Mouse (Mus musculus) spleen, adult 12 weeks (tissue): ENCODE measurements around the gene Lrrc71.

Experiments used
- DNase-seq: peaks from one replicate; pipeline ENCODE4 v3.0.0; 2022; ENCODE audit warnings: low spot score

Lrrc71 gene

DNA sequence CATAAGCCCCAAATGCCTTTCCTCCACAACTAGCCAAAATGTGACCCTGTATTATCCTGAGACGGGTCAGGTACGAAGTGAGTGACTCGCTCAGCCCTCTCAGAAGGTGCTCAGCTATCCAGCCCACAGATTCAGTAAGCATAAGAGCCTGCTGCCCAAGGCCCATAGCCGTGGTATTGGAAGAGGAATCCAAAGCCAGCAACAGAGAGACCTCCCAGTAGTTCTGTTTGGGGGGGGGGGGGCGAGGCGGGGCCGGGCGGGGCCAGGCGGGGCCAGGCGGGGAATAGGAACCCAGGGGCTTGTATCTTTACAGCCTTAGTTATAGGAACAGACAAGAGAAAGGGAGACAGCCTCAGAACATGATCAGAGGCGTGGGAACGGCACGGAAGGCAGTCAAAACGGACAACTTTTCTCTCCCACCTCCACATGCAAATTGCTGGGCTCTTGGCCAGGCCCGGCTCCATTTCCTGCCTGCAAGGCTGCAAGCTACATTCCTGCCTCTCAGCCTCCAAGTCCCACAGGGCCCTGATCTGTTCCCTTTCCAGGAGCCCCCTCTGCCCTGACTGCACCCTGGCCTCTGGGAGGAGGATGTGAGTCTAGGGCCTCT, 15.4 kb upstream of the Lrrc71 start:
- DNase-seq, result no peak

DNA sequence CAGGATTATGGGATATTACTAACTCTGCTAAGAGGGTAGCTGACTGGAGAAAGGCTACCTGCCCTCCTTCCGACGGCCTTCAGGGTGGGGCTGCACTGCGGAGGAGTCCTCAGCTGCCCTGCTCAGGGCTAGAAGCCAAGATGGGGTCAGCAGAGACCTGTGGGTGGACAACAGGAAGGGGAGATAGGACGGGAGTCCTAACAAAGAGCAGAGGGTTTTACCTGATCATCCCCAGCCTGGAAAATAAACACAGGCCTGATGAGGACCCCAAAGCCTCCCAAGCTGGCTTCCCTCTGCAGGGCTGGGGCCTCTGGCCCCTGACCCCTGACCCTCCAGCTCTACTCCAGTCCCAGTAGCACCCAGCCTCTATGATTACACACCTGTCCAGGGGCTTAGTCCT, 14.8 kb upstream of the Lrrc71 start:
- DNase-seq, result no peak

DNA sequence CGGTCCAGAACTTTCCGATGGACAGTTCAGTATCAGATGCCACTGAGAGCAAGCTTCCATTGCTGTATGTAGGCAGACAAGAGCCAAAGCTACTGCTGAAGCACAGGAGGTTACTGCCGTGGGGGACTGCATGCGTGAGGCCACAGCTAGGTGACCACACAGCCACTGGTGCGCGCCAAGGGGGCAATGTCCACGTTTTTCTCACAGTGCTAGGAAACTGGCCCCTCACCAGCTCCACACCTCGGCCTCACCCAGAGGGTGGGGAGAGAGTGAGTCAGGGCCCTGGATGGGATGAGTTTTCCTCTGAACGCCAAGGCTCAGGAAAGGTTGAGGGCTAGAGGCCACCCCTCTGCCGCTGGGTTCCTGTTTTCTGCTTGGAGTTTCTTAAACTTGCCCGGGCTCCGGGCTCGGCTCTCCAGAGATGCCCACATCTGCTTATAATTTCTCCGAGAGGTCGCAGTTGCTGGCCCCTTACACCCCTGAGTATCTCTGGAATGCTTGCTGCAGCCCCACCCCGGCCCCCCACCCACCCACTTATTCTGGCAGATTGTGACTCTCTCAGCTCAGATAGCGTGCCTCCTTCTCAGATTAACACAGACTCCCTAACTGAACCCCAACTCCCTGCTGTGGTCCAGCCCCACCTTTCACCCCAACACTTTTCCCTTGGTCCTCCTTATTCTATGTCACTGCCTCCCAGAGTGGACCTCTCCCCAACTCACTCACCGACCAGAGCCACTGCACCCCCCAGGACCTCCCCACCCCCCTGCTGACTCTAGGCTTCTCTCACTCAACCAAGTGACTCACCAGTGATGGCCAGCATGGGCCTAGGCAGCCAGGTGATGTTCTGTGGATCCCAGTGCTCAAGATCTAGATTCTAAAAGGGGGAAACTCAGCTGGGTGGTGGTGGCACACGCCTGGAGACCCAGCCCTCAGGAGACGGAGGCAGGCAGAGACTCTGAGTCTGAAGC, 13.3 kb upstream of the Lrrc71 start:
- DNase-seq, result no peak

DNA sequence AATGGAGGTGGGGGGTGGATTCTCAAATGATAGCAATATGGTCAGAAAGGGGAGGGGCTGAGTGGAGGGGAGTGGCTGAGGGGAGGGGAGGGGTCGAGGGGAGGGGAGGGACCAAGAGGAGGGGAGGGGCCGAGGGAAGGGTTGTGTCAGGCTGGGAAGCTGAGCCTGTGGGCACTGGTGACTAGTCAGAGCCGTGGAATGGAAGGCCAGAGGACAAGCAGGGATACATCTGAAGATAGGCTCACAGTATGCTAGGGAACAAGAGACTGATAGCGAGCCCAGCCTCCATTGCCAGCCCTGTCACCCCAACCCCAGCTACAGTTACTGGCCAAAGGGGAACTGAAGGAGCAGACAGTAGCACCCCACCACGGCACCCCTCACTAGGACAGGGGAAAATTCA, 10.2 kb upstream of the Lrrc71 start:
- DNase-seq, result no peak

GRCm38 (mm10) chr3:87756488-87756887, 8.1 kb upstream of the Lrrc71 start:
- DNase-seq, result no peak

GRCm38 (mm10) chr3:87755964-87756363, 7.5 kb upstream of the Lrrc71 start:
- peak; percentile 13 for DNase-seq

- DNase-seq, result no peak
These were observed 5.4 kb upstream of the Lrrc71 start for GRCm38 (mm10) chr3:87753829-87754228.

- DNase-seq, result no peak
These were observed 4.1 kb upstream of the Lrrc71 start for GRCm38 (mm10) chr3:87752567-87752966.

DNA sequence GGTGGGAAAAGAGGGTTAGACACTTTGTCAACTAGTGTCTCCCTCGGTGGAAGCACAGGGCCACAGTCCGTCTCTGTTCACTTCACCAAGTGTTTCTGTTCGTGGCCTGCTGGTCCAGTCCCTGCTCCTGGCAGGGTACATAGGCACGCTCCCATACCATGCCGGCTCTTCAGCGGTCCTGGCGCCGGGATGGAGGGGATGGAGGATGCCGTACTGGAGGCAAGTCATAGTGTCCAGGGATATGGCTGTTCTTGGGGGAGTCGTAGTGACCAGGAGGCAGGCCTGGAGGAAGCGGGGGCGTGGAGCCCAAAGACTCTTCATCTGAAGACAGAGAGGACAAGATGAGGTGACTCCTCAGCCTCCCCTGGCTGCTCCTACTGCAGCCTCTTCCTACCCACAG, 1.6 kb upstream of the Lrrc71 start:
- DNase-seq, result no peak

DNA sequence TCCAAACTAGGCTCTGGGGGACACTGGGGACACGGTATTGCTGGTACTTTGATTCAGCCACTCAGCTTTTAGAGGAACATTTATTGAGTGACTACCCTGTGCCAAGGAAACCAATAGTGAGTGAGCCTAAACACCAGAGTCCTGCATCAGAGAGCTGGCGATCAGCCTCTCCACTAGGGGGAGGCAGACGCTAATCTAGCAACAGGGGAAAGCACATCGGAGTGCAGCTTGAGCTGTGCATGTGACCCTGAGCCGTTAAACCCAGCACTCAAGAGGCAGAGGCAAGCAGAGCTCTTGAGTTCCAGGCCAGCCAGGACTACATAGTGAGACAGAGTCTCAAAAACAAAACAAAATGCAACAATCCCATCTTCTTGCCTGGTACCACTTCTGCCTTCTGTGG, 611 bp upstream of the Lrrc71 start:
- DNase-seq, result no peak

DNA sequence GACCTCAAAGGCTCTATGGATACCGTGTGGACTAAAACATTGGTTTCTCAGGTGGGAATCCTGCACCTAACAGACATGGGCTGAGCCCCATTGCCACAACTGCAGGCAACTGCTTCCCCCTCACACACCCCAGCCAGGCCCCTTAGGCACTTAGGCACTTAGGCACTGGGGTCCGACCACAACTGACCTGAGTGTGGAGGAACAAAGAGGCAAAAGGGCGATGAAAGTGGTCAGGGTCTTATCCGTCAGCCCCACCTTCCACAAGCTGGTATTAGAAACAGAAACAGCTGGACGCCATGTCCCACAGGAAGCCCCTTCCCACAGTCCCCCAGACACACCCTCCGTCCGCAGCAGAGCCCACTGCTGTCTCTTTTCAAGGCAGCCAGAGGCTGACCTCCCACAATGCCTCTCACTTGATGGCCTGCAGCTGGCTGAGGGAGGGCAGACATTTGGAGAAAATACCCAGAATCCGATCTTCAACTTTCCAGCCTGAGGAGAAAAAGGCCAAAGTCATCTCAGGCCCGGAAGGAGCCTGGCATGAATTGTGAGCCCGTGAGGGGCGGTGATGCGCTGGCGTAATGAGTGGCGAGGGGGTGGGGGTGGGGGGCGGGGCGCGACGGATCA, 3.3 kb downstream of the Lrrc71 start:
- DNase-seq, result no peak

DNA sequence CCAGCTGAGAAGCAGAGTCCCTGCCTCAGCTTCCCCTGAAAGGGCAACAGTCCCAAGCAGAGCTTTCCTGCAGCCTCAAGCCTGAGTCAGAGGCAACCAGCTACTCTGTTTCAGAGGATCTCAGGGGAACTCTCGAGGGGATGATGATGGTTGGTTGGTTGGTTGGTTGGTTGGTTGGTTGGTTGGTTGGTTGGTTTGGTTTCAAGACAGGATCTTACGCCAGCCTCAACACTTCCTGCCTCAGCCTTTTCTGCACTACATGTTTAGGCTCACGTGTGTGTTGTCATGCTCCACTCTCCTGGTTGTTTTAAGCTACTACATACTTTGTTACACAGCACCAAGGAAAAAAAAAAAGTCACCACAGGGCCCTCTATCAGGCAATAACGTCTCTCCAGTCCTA, 4.5 kb downstream of the Lrrc71 start:
- DNase-seq, result no peak

GRCm38 (mm10) chr3:87742735-87743134, 5.7 kb downstream of the Lrrc71 start:
- DNase-seq, result no peak

- DNase-seq, result no peak
These were observed 6.4 kb downstream of the Lrrc71 start for GRCm38 (mm10) chr3:87742013-87742412.

DNA sequence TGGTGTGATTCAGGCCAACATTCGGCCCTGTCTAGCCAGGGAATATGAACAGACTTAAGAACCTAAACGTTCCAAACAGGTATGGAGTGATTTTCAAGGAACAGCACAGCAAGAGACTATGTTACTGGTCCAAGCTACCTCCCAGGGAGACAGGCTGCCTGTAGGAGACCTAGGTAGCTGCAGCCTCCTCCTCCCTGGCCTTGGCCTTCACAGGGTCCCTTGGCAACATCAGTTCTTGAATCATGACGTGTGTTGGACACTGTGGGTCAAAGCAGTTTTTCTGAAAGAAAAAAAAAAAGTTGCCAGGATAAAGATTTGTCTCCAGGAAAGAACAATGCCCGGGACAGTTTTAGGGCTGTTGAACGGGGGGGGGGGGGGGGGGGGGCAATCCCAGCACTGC, 9.5 kb downstream of the Lrrc71 start:
- DNase-seq, result no peak

DNA sequence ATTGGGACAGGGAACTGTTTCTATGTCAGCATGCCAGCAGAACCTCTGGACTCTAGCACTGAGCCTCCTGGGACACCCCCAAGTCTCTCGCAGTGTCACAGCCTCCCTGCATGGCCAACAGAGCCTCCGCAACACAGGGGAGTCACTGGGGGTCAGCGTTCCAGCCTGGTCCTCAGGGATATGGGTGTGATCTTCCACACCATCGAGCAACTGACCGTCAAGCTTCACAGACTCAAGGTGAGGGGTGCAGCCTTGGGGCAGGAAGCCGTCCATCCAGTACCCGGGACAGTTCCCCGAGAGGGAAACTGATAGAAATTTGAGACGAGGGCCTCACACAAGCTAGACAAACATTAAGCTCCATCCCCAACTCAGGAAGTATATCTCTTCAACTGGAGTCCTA, 13.1 kb downstream of the Lrrc71 start:
- DNase-seq, result no peak

GRCm38 (mm10) chr3:87733984-87734761, 14.3 kb downstream of the Lrrc71 start:
- DNase-seq, result no peak

- DNase-seq, result no peak
These were observed 15.3 kb downstream of the Lrrc71 start for GRCm38 (mm10) chr3:87733098-87733497.

DNA sequence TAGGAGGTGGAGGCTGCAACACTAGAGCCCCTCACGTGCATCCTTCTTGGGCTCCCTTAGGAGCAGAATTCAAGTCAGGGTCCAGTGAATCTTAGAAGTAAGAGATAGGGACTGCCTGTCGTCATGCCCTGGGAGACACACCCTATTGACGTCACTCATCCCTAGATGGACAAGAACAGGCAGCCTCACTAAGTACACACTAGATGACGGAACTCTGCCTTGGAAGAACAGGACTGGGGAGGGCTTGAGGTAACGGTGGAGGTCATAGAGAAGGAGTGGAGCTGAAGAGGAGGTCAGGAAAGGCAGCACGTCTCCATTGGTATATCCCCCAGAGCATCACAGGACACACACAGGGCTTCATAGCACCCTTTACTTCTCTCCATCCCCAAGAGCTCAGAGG, 19.7 kb downstream of the Lrrc71 start:
- no peak for DNase-seq

DNA sequence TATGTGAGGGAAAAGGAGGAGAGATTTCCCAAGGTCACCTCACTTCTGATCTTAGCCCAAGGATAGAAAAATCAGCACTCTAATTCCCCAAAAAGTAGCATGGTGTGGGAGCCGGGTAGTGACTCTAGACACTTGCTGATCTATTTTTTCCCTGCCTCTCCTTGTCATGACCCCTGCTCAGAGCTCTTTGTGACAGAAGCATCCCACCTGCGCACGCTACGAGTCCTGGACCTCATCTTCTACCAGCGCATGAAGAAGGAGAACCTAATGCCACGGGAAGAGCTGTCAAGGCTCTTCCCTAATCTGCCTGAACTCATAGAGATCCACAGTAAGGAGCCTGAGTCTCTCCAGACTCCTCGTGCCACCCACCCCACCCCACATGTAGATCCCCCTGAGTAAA, 22.2 kb downstream of the Lrrc71 start:
- no peak for DNase-seq

DNA sequence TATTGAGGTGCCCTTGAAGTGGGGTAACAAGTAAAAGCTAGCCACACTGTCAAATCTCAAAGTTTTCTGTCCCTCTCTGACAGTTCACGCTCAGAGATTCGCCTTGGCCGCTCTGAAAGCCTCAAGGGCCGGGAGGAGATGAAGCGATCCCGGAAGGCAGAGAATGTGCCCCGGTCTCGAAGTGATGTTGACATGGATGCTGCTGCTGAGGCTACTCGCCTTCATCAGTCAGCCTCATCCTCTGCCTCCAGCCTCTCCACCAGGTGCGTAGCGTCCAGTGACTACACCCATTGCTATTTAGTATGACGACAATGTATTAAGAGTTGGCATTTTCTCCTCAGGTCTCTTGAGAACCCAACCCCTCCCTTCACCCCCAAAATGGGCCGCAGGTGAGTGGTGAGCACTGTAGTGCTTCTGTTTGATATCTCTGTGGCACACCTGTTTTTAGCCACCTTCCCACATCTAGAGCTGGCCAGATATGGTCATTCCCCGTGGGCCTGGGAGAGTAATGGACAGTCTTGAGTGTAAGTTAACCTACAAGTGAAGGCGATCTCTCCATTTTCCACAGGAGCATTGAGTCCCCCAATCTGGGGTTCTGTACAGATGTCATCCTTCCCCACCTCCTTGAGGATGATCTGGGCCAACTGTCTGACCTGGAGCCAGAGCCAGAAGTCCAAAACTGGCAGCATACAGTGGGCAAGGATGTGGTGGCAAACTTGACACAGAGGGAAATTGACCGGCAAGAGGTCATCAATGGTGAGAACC, 22.8 kb downstream of the Lrrc71 start:
- no peak for DNase-seq

- no peak for DNase-seq
These were observed 23.9 kb downstream of the Lrrc71 start for GRCm38 (mm10) chr3:87724556-87724955.
